In genomic region chr2:30706036-30706435, GRCm38 (mm10) we compare ENCODE assay signal across 11 mouse cellular contexts.
DNase-seq lines count a peak whose midpoint lies in the region; ATAC-seq and TF ChIP-seq lines count a peak whose summit lies in the region.
"Had no signal": no experiment of that assay in that cellular context is flagged by ENCODE, and none has a peak within 500 bp of the region (broad histone marks: within the 10 kb centered on the region; RNA-seq: fewer than 3 reads in every experiment).

No protein-coding gene starts in this region.

- no peaks in the 10 kb centered on the region for H3K36me3 ChIP-seq in embryonic facial prominence, embryonic 11.5 days (replicated peaks; ENCODE audit: control insufficient read depth, insufficient read depth, low read depth, low read length)
- no peaks in the 10 kb centered on the region for H3K36me3 ChIP-seq in limb, embryonic 12.5 days
- H3K36me3 ChIP-seq: neural tube, embryonic 12.5 days had no signal

- no peak overlapping the region; the same call in 1 of the 2 replicates for H3K9ac ChIP-seq in embryonic facial prominence, embryonic 11.5 days (replicated peaks; ENCODE audit: low read length)
- no peak overlapping the region for H3K9ac ChIP-seq in limb, embryonic 12.5 days (replicated peaks)
- H3K9ac ChIP-seq: neural tube, embryonic 12.5 days had no signal

- no peak overlapping the region for H3K4me3 ChIP-seq in gastrocnemius, adult 2 months
- H3K4me3 ChIP-seq in layer of hippocampus, adult 2 months, result no peak overlapping the region
- H3K4me3 ChIP-seq in embryonic facial prominence, embryonic 11.5 days (ENCODE audit: low read depth, low read length), result no peak overlapping the region
- H3K4me3 ChIP-seq in limb, embryonic 12.5 days (replicated peaks), result no peak overlapping the region
- H3K4me3 ChIP-seq: neural tube, embryonic 12.5 days had no signal

- no peaks in the 10 kb centered on the region for H3K9me3 ChIP-seq in embryonic facial prominence, embryonic 11.5 days (replicated peaks; ENCODE audit: control insufficient read depth, low read length)
- H3K9me3 ChIP-seq in limb, embryonic 12.5 days, result peaks cover 6% of the 10 kb centered on the region; the same call in 1 of the 2 replicates

- no peaks in the 10 kb centered on the region for H3K27me3 ChIP-seq in embryonic facial prominence, embryonic 11.5 days (ENCODE audit: control insufficient read depth, insufficient read depth, low read length)
- H3K27me3 ChIP-seq in limb, embryonic 12.5 days, result no peaks in the 10 kb centered on the region
- H3K27me3 ChIP-seq: neural tube, embryonic 12.5 days had no signal

- DNase-seq in gastrocnemius, adult 2 months, result no peak
- no peak for DNase-seq in gastrocnemius, postnatal 25 days
- DNase-seq in layer of hippocampus, adult 2 months (ENCODE audit: low spot score in 2 of 2), result no peak
- no peak for DNase-seq in layer of hippocampus, adult 8-10 months (ENCODE audit: low spot score in 2 of 2)
- no peak for DNase-seq in embryonic facial prominence, embryonic 11.5 days (ENCODE audit: low spot score)
- no peak for DNase-seq in embryo, embryonic 10.5 days (ENCODE audit: low spot score)
- DNase-seq in left cerebral cortex, postnatal 10 days (ENCODE audit: extremely low spot score in 1 of 2, low spot score in 2 of 2), result no peak
- DNase-seq: thymus, postnatal 4 days had no signal

- peaks cover 19% of the 10 kb centered on the region for H3K4me1 ChIP-seq in embryonic facial prominence, embryonic 11.5 days (ENCODE audit: control insufficient read depth, insufficient read depth, low read length)
- H3K4me1 ChIP-seq in limb, embryonic 12.5 days (replicated peaks), result peaks cover 49% of the 10 kb centered on the region

- no peak overlapping the region for H3K4me2 ChIP-seq in embryonic facial prominence, embryonic 11.5 days (ENCODE audit: low read depth, low read length)
- H3K4me2 ChIP-seq in limb, embryonic 12.5 days, result no peak overlapping the region
- H3K4me2 ChIP-seq: neural tube, embryonic 12.5 days had no signal

- ATAC-seq in embryonic facial prominence, embryonic 11.5 days (replicated peaks; ENCODE audit: insufficient number of reproducible peaks, low FRiP score, low TSS enrichment, low read depth), result no peak
- ATAC-seq in limb, embryonic 12.5 days (ENCODE audit: insufficient number of reproducible peaks, insufficient read depth, low FRiP score, low TSS enrichment, low read depth), result no peak
- ATAC-seq: activated CD4-positive, CD25-positive, alpha-beta regulatory T cell, adult 4 months had no signal

- intact Hi-C loops in gastrocnemius, adult 2 months (cut with DNase I), result no loop called here
- intact Hi-C loops in left cerebral cortex, postnatal 10 days (cut with DNase I), result loop anchor here (5.0 kb wide), 1 partner anchor 109 kb away; the partner anchor contains the start of gene Cstad

- H3K27ac ChIP-seq in gastrocnemius, adult 2 months, result peak overlapping the region; percentile 95
- peak overlapping the region; percentile 73; the same call in 1 of the 2 replicates for H3K27ac ChIP-seq in layer of hippocampus, adult 2 months
- H3K27ac ChIP-seq in embryonic facial prominence, embryonic 11.5 days (replicated peaks; ENCODE audit: low read depth, low read length), result 0 out of 2 replicates have a peak overlapping the region, but pooled peaks have one; percentile 49
- peak overlapping the region; percentile 100; the same call in 1 of the 2 replicates for H3K27ac ChIP-seq in limb, embryonic 12.5 days
- H3K27ac ChIP-seq: neural tube, embryonic 12.5 days had no signal

- no peak for TF ChIP-seq CTCF in gastrocnemius, adult 2 months (IDR thresholded peaks at IDR 0.05)
- no peak for TF ChIP-seq CTCF in layer of hippocampus, adult 2 months (conservative IDR thresholded peaks at IDR 0.05)

- WGBS in embryonic facial prominence, embryonic 11.5 days, result 63% methylated on average over 5 of the region's 5 CpGs
- WGBS in limb, embryonic 12.5 days, result 72% methylated on average over 5 of the region's 5 CpGs

Comparison
In these comparisons a context has a peak if more than half of its experiments do, and no peak if none do; other contexts are left out.
1. H3K27ac ChIP-seq: peak in every context shown above with its lines; median percentile 100 in limb, embryonic 12.5 days; 95 in gastrocnemius, adult 2 months; 73 in layer of hippocampus, adult 2 months; 49 in embryonic facial prominence, embryonic 11.5 days.